Mouse (Mus musculus) heart, embryonic 15.5 days (tissue): ENCODE measurements around the gene Sucla2. TPM values are rescaled to one million over a fixed set of nuclear protein-coding genes. Genes with fewer than 3 reads are reported as not detected.
"Not testable (repeated sequence)": the region's sequence is repeated elsewhere in the genome, so short reads cannot be mapped to it uniquely, and the experiment has no call there.

Source experiments
- ATAC-seq: fragments of 200-750 bp; cut with Nextera tagmentation; replicated peaks from 2 replicates; pipeline ENCODE4 v1.8.0; 2017; ENCODE audit warnings: low read depth, moderate TSS enrichment; ENCODE audit not compliant: insufficient number of reproducible peaks, insufficient read depth, low FRiP score
- H3K27ac ChIP-seq: fragments of 300-500 bp; sonication (generic); 2 replicates; pipeline ENCODE4 v1.5.1; 2015; ENCODE audit warnings: mild to moderate bottlenecking, inconsistent platforms
- H3K27me3 ChIP-seq: fragments of 300-500 bp; sonication (generic); 2 replicates; pipeline ENCODE4 v1.6.1; 2015; ENCODE audit warnings: inconsistent platforms
- H3K36me3 ChIP-seq: fragments of 300-500 bp; sonication (generic); 2 replicates; pipeline ENCODE4 v1.6.1; 2015; ENCODE audit warnings: mild to moderate bottlenecking, inconsistent platforms
- H3K4me1 ChIP-seq: fragments of 300-500 bp; sonication (generic); replicated peaks from 2 replicates; pipeline ENCODE4 v1.6.1; 2015; ENCODE audit warnings: inconsistent platforms
- H3K4me2 ChIP-seq: fragments of 300-500 bp; sonication (generic); 2 replicates; pipeline ENCODE4 v1.6.1; 2015; ENCODE audit warnings: inconsistent platforms, mild to moderate bottlenecking, moderate library complexity
- H3K4me3 ChIP-seq: fragments of 300-500 bp; sonication (generic); 2 replicates; pipeline ENCODE4 v1.5.1; 2015; ENCODE audit warnings: mild to moderate bottlenecking, inconsistent platforms
- H3K9ac ChIP-seq: fragments of 300-500 bp; sonication (generic); 2 replicates; pipeline ENCODE4 v1.6.1; 2015; ENCODE audit warnings: mild to moderate bottlenecking, inconsistent platforms
- H3K9me3 ChIP-seq: fragments of 300-500 bp; sonication (generic); replicated peaks from 2 replicates; pipeline ENCODE4 v1.6.1; 2016; ENCODE audit warnings: inconsistent platforms
- whole genome bisulfite sequencing: fragments of 180-500 bp; shearing (Covaris S2); methylation state at CpG from one replicate; pipeline ENCODE4 v1.1.7; 2015; ENCODE audit warnings: mixed read lengths; 5-methylcytosine and 5-hydroxymethylcytosine counted together
- polyA plus RNA-seq: library from polyadenylated mRNA; unstranded; fragments of >200 nt; fragmentation: Nextera tagmentation; extraction: Ambion mirVana; gene quantifications from 2 replicates; pipeline ENCODE4 v1.2.1, GENCODE M21; 2015

The Sucla2 gene
- polyA plus RNA-seq, 1 experiment from 2014 or later = 257 TPM

- no peaks in the 10 kb centered on the region for H3K36me3 ChIP-seq
- WGBS = 66% methylated on average over 3 of the region's 3 CpGs
- H3K4me1 ChIP-seq = peaks cover 3% of the 10 kb centered on the region; the same call in 1 of the 2 replicates
- H3K4me3 ChIP-seq = no peak overlapping the region
- peak overlapping the region; percentile 60 for H3K4me2 ChIP-seq
- H3K9ac ChIP-seq = no peak overlapping the region
- H3K27me3 ChIP-seq = peaks cover 7% of the 10 kb centered on the region; the same call in 1 of the 2 replicates
- no peak overlapping the region for H3K27ac ChIP-seq
- no peaks in the 10 kb centered on the region for H3K9me3 ChIP-seq
- no peak for ATAC-seq
Measured at GRCm38 (mm10) chr14:73524136-73524535, 983 bp upstream of the Sucla2 start.

- H3K27ac ChIP-seq, H3K4me3 ChIP-seq, H3K4me1 ChIP-seq, H3K36me3 ChIP-seq, H3K4me2 ChIP-seq, H3K27me3 ChIP-seq, H3K9me3 ChIP-seq, ATAC-seq, H3K9ac ChIP-seq: not testable (repeated sequence)
- WGBS = 82% methylated on average over 3 of the region's 3 CpGs
Measured at GRCm38 (mm10) chr14:73528661-73529060, 3.5 kb downstream of the Sucla2 start.

- H3K4me1 ChIP-seq = no peaks in the 10 kb centered on the region
- H3K36me3 ChIP-seq = no peaks in the 10 kb centered on the region
- H3K4me2 ChIP-seq = no peak overlapping the region
- no peak overlapping the region for H3K9ac ChIP-seq
- H3K27me3 ChIP-seq = no peaks in the 10 kb centered on the region; the same call in 1 of the 2 replicates
- H3K4me3 ChIP-seq = no peak overlapping the region
- H3K9me3 ChIP-seq = no peaks in the 10 kb centered on the region
- H3K27ac ChIP-seq = no peak overlapping the region
- WGBS = 64% methylated on average over 6 of the region's 6 CpGs
- no peak for ATAC-seq
Measured at GRCm38 (mm10) chr14:73533755-73534465, 8.8 kb downstream of the Sucla2 start.

- ATAC-seq = no peak
Measured at GRCm38 (mm10) chr14:73535641-73536040, 10.5 kb downstream of the Sucla2 start.

GRCm38 (mm10) chr14:73543781-73544180, 18.7 kb downstream of the Sucla2 start:
- H3K4me1 ChIP-seq = no peaks in the 10 kb centered on the region
- no peak overlapping the region for H3K9ac ChIP-seq
- 67% methylated on average over 6 of the region's 6 CpGs for WGBS
- H3K27ac ChIP-seq = no peak overlapping the region
- H3K9me3 ChIP-seq = no peaks in the 10 kb centered on the region
- no peaks in the 10 kb centered on the region for H3K27me3 ChIP-seq
- no peaks in the 10 kb centered on the region for H3K36me3 ChIP-seq
- no peak overlapping the region for H3K4me3 ChIP-seq
- ATAC-seq = no peak
- H3K4me2 ChIP-seq = no peak overlapping the region

More at GRCm38 (mm10) chr14:73535641-73536040, 10.5 kb downstream of the Sucla2 start:
- no peaks in the 10 kb centered on the region for H3K9me3 ChIP-seq
- H3K4me1 ChIP-seq = no peaks in the 10 kb centered on the region
- H3K27ac ChIP-seq = no peak overlapping the region
- no peaks in the 10 kb centered on the region for H3K27me3 ChIP-seq
- H3K4me2 ChIP-seq = no peak overlapping the region
- WGBS = 89% methylated on average over 2 of the region's 2 CpGs
- H3K36me3 ChIP-seq = no peaks in the 10 kb centered on the region
- no peak overlapping the region for H3K4me3 ChIP-seq
- no peak overlapping the region for H3K9ac ChIP-seq

- no peak overlapping the region for H3K4me2 ChIP-seq
- H3K4me3 ChIP-seq = no peak overlapping the region
- no peak overlapping the region for H3K9ac ChIP-seq
- no peaks in the 10 kb centered on the region for H3K36me3 ChIP-seq
- no peaks in the 10 kb centered on the region for H3K9me3 ChIP-seq
- no peak for ATAC-seq
- no peak overlapping the region for H3K27ac ChIP-seq
- peaks cover under 1% of the 10 kb centered on the region; the same call in 1 of the 2 replicates for H3K4me1 ChIP-seq
- 39% methylated on average over 4 of the region's 4 CpGs for WGBS
- H3K27me3 ChIP-seq = no peaks in the 10 kb centered on the region
Measured at GRCm38 (mm10) chr14:73547034-73547433, 21.9 kb downstream of the Sucla2 start.

- ATAC-seq = no peak
- H3K27ac ChIP-seq = no peak within 1 kb of the TSS
- peaks cover 6% of the 10 kb centered on the region; the same call in 1 of the 2 replicates for H3K4me1 ChIP-seq
- no peak within 1 kb of the TSS for H3K4me3 ChIP-seq
- no peak within 1 kb of the TSS for H3K4me2 ChIP-seq
- H3K27me3 ChIP-seq = no peaks in the 10 kb centered on the region
- H3K36me3 ChIP-seq = no peaks in the 10 kb centered on the region
- no peak within 1 kb of the TSS for H3K9ac ChIP-seq
- 89% methylated on average over 3 of the region's 3 CpGs for WGBS
- H3K9me3 ChIP-seq = no peaks in the 10 kb centered on the region
Measured at GRCm38 (mm10) chr14:73548051-73548450, 22.9 kb downstream of the Sucla2 start, which contains the start of gene Nudt15. Gene Nudt15 (minus strand): TSS chr14:73548242.

GRCm38 (mm10) chr14:73550291-73550690, 25.2 kb downstream of the Sucla2 start:
- H3K9me3 ChIP-seq = no peaks in the 10 kb centered on the region
- H3K9ac ChIP-seq = no peak overlapping the region
- no peaks in the 10 kb centered on the region for H3K36me3 ChIP-seq
- H3K4me2 ChIP-seq = no peak overlapping the region
- H3K4me3 ChIP-seq = no peak overlapping the region
- no peaks in the 10 kb centered on the region for H3K27me3 ChIP-seq
- 46% methylated on average over 3 of the region's 3 CpGs for WGBS
- H3K27ac ChIP-seq = no peak overlapping the region
- peaks cover 14% of the 10 kb centered on the region for H3K4me1 ChIP-seq
- ATAC-seq = no peak

- Histone ChIP-seq H3K4me1 (peaks cover 14% of the 10 kb centered on the region), H3K9me3 (no peaks in the 10 kb centered on the region), H3K4me2 (no peak overlapping the region), H3K27me3 (no peaks in the 10 kb centered on the region), H3K27ac (no peak overlapping the region), H3K36me3 (no peaks in the 10 kb centered on the region), H3K4me3 (no peak overlapping the region), H3K9ac (no peak overlapping the region)
- ATAC-seq = no peak
- 51% methylated on average over 8 of the region's 8 CpGs for whole genome bisulfite sequencing
Measured at GRCm38 (mm10) chr14:73550732-73551131, 25.6 kb downstream of the Sucla2 start.

- Histone ChIP-seq H3K36me3 (no peaks in the 10 kb centered on the region), H3K27me3 (no peaks in the 10 kb centered on the region), H3K4me1 (peaks cover 14% of the 10 kb centered on the region), H3K9me3 (no peaks in the 10 kb centered on the region), H3K4me2 (no peak overlapping the region), H3K9ac (no peak overlapping the region), H3K4me3 (no peak overlapping the region), H3K27ac (no peak overlapping the region)
- 79% methylated on average over 6 of the region's 6 CpGs for WGBS
- ATAC-seq = no peak
Measured at GRCm38 (mm10) chr14:73551164-73551563, 26.0 kb downstream of the Sucla2 start.

- H3K36me3 ChIP-seq = no peaks in the 10 kb centered on the region
- WGBS = 4% methylated on average over 61 of the region's 61 CpGs
- peak overlapping the region; percentile 71 for H3K4me2 ChIP-seq
- H3K27ac ChIP-seq = peak overlapping the region; percentile 88
- H3K9ac ChIP-seq = peak overlapping the region; percentile 96
- H3K27me3 ChIP-seq = no peaks in the 10 kb centered on the region
- H3K4me1 ChIP-seq = peaks cover 14% of the 10 kb centered on the region
- H3K4me3 ChIP-seq = peak overlapping the region; percentile 89
- ATAC-seq = peak; percentile 95
- H3K9me3 ChIP-seq = no peaks in the 10 kb centered on the region
Measured at GRCm38 (mm10) chr14:73552341-73553121, 27.4 kb downstream of the Sucla2 start.
